Mouse (Mus musculus) heart, embryonic 12.5 days (tissue): ENCODE data around the gene Brf1. TPM values are rescaled to one million over a fixed set of nuclear protein-coding genes. Genes with fewer than 3 reads are reported as not detected.

Experiments used
- ATAC-seq: fragments of 200-750 bp; cut with Nextera tagmentation; 2 replicates; pipeline ENCODE4 v1.8.0; 2017; ENCODE audit warnings: moderate TSS enrichment, moderate library complexity; ENCODE audit not compliant: insufficient number of reproducible peaks, low FRiP score
- H3K27ac ChIP-seq: fragments of 300-500 bp; sonication (generic); 2 replicates; pipeline ENCODE4 v1.5.1; 2016; ENCODE audit warnings: mild to moderate bottlenecking, moderate library complexity; ENCODE audit not compliant: poor library complexity, severe bottlenecking
- H3K27me3 ChIP-seq: fragments of 300-500 bp; sonication (generic); replicated peaks from 2 replicates; pipeline ENCODE4 v1.6.1; 2016; ENCODE audit warnings: mild to moderate bottlenecking, moderate library complexity
- H3K36me3 ChIP-seq: fragments of 300-500 bp; sonication (generic); 2 replicates; pipeline ENCODE4 v1.6.1; 2016; ENCODE audit warnings: mild to moderate bottlenecking, moderate library complexity
- H3K4me1 ChIP-seq: fragments of 300-500 bp; sonication (generic); replicated peaks from 2 replicates; pipeline ENCODE4 v1.6.1; 2016; ENCODE audit warnings: mild to moderate bottlenecking
- H3K4me2 ChIP-seq: fragments of 300-500 bp; sonication (generic); 2 replicates; pipeline ENCODE4 v1.6.1; 2016; ENCODE audit warnings: mild to moderate bottlenecking, moderate library complexity
- H3K4me3 ChIP-seq: fragments of 300-500 bp; sonication (generic); 2 replicates; pipeline ENCODE4 v1.5.1; 2016; ENCODE audit warnings: mild to moderate bottlenecking
- H3K9ac ChIP-seq: fragments of 300-500 bp; sonication (generic); 2 replicates; pipeline ENCODE4 v1.6.1; 2016; ENCODE audit warnings: mild to moderate bottlenecking, moderate library complexity
- H3K9me3 ChIP-seq: fragments of 300-500 bp; sonication (generic); replicated peaks from 2 replicates; pipeline ENCODE4 v1.6.1; 2016; ENCODE audit warnings: mild to moderate bottlenecking, moderate library complexity
- WGBS: fragments of 180-500 bp; shearing (Covaris S2); methylation state at CpG from one replicate; pipeline ENCODE4 v1.1.7; 2016; 5-methylcytosine and 5-hydroxymethylcytosine counted together
- polyA plus RNA-seq: library from polyadenylated mRNA; unstranded; fragments of >200 nt; fragmentation: Nextera tagmentation; extraction: Ambion mirVana; gene quantifications from 2 replicates; pipeline ENCODE4 v1.2.1, GENCODE M21; 2016

Brf1 gene
- polyA plus RNA-seq, 1 experiment from 2014 or later = 40.3 TPM

GRCm38 (mm10) chr12:112974736-112975135 is 25.8 kb downstream of the Brf1 start:
- 87% methylated on average over 9 of the region's 9 CpGs for whole genome bisulfite sequencing

GRCm38 (mm10) chr12:112969616-112970015 is 30.9 kb downstream of the Brf1 start:
- no peak overlapping the region for H3K27ac ChIP-seq
- WGBS = 75% methylated on average over 6 of the region's 6 CpGs
- H3K4me2 ChIP-seq = no peak overlapping the region
- H3K4me3 ChIP-seq = no peak overlapping the region
- H3K36me3 ChIP-seq = peaks cover 97% of the 10 kb centered on the region
- H3K27me3 ChIP-seq = no peaks in the 10 kb centered on the region
- H3K4me1 ChIP-seq = no peaks in the 10 kb centered on the region
- no peak overlapping the region for H3K9ac ChIP-seq
- no peak for ATAC-seq
- no peaks in the 10 kb centered on the region for H3K9me3 ChIP-seq

More at GRCm38 (mm10) chr12:112974736-112975135, 25.8 kb downstream of the Brf1 start:
- no peak overlapping the region for H3K27ac ChIP-seq
- no peak overlapping the region for H3K4me3 ChIP-seq
- no peak for ATAC-seq
- H3K4me2 ChIP-seq = no peak overlapping the region
- H3K27me3 ChIP-seq = no peaks in the 10 kb centered on the region
- H3K4me1 ChIP-seq = peaks cover 13% of the 10 kb centered on the region
- H3K9ac ChIP-seq = no peak overlapping the region
- peaks cover 72% of the 10 kb centered on the region for H3K36me3 ChIP-seq
- H3K9me3 ChIP-seq = no peaks in the 10 kb centered on the region

- Histone ChIP-seq H3K9ac (no peak overlapping the region), H3K27ac (no peak overlapping the region), H3K36me3 (peaks cover 98% of the 10 kb centered on the region), H3K4me2 (no peak overlapping the region), H3K9me3 (no peaks in the 10 kb centered on the region), H3K4me1 (no peaks in the 10 kb centered on the region), H3K4me3 (no peak overlapping the region), H3K27me3 (no peaks in the 10 kb centered on the region)
- ATAC-seq = no peak
- WGBS = 75% methylated on average over 8 of the region's 8 CpGs
Measured at GRCm38 (mm10) chr12:112968943-112969342, 31.6 kb downstream of the Brf1 start.

- peaks cover 14% of the 10 kb centered on the region for H3K4me1 ChIP-seq
- no peaks in the 10 kb centered on the region for H3K27me3 ChIP-seq
- no peak overlapping the region for H3K4me3 ChIP-seq
- H3K4me2 ChIP-seq = no peak overlapping the region
- no peaks in the 10 kb centered on the region for H3K9me3 ChIP-seq
- H3K36me3 ChIP-seq = peaks cover 99% of the 10 kb centered on the region
- H3K9ac ChIP-seq = no peak overlapping the region
- ATAC-seq = no peak
- no peak overlapping the region for H3K27ac ChIP-seq
- 89% methylated on average over 13 of the region's 13 CpGs for WGBS
Measured at GRCm38 (mm10) chr12:112965783-112966182, 34.7 kb downstream of the Brf1 start.

GRCm38 (mm10) chr12:112961872-112962271 is 38.6 kb downstream of the Brf1 start:
- H3K4me1 ChIP-seq = peaks cover 36% of the 10 kb centered on the region
- H3K27me3 ChIP-seq = no peaks in the 10 kb centered on the region
- no peak overlapping the region for H3K4me2 ChIP-seq
- peak overlapping the region; percentile 18; the same call in 1 of the 2 replicates for H3K9ac ChIP-seq
- no peak overlapping the region for H3K4me3 ChIP-seq
- peak overlapping the region; percentile 57 for H3K27ac ChIP-seq
- H3K36me3 ChIP-seq = peaks cover 74% of the 10 kb centered on the region
- ATAC-seq = no peak
- WGBS = 86% methylated on average over 5 of the region's 5 CpGs
- no peaks in the 10 kb centered on the region for H3K9me3 ChIP-seq

GRCm38 (mm10) chr12:112961428-112961827 is 39.1 kb downstream of the Brf1 start:
- ATAC-seq = no peak
- WGBS = 58% methylated on average over 7 of the region's 7 CpGs
- no peak overlapping the region for H3K4me2 ChIP-seq
- no peaks in the 10 kb centered on the region for H3K27me3 ChIP-seq
- H3K27ac ChIP-seq = peak overlapping the region; percentile 57
- H3K4me1 ChIP-seq = peaks cover 36% of the 10 kb centered on the region
- no peak overlapping the region for H3K4me3 ChIP-seq
- H3K36me3 ChIP-seq = peaks cover 73% of the 10 kb centered on the region
- H3K9me3 ChIP-seq = no peaks in the 10 kb centered on the region
- H3K9ac ChIP-seq = peak overlapping the region; percentile 18; the same call in 1 of the 2 replicates

- WGBS = 68% methylated on average over 8 of the region's 8 CpGs
- H3K4me2 ChIP-seq = no peak overlapping the region
- H3K9me3 ChIP-seq = no peaks in the 10 kb centered on the region
- H3K4me1 ChIP-seq = peaks cover 36% of the 10 kb centered on the region
- no peaks in the 10 kb centered on the region for H3K27me3 ChIP-seq
- H3K9ac ChIP-seq = no peak overlapping the region
- no peak for ATAC-seq
- no peak overlapping the region for H3K4me3 ChIP-seq
- no peak overlapping the region for H3K27ac ChIP-seq
- peaks cover 55% of the 10 kb centered on the region for H3K36me3 ChIP-seq
Measured at GRCm38 (mm10) chr12:112959421-112959820, 41.1 kb downstream of the Brf1 start.

- H3K36me3 ChIP-seq = peaks cover 44% of the 10 kb centered on the region
- ATAC-seq = peak; percentile 54
- 0 out of 2 replicates have a peak overlapping the region, but pooled peaks have one; percentile 38 for H3K9ac ChIP-seq
- H3K27me3 ChIP-seq = no peaks in the 10 kb centered on the region
- no peak overlapping the region for H3K4me2 ChIP-seq
- 24% methylated on average over 4 of the region's 4 CpGs for WGBS
- peaks cover 39% of the 10 kb centered on the region for H3K4me1 ChIP-seq
- no peak overlapping the region for H3K4me3 ChIP-seq
- H3K9me3 ChIP-seq = no peaks in the 10 kb centered on the region
- peak overlapping the region; percentile 20; the same call in 1 of the 2 replicates for H3K27ac ChIP-seq
Measured at GRCm38 (mm10) chr12:112958303-112958702, 42.2 kb downstream of the Brf1 start.

- ATAC-seq = no peak
- peaks cover 49% of the 10 kb centered on the region for H3K4me1 ChIP-seq
- H3K27me3 ChIP-seq = no peaks in the 10 kb centered on the region
- H3K9me3 ChIP-seq = no peaks in the 10 kb centered on the region
- no peak overlapping the region for H3K4me2 ChIP-seq
- no peak overlapping the region for H3K27ac ChIP-seq
- no peak overlapping the region for H3K4me3 ChIP-seq
- H3K36me3 ChIP-seq = peaks cover 19% of the 10 kb centered on the region
- H3K9ac ChIP-seq = no peak overlapping the region
- 40% methylated on average over 4 of the region's 4 CpGs for WGBS
Measured at GRCm38 (mm10) chr12:112955800-112956199, 44.7 kb downstream of the Brf1 start.

- Histone ChIP-seq H3K4me1 (peaks cover 47% of the 10 kb centered on the region), H3K9me3 (no peaks in the 10 kb centered on the region), H3K27ac (peak overlapping the region; percentile 39; the same call in 1 of the 2 replicates), H3K4me2 (peak overlapping the region; percentile 0; the same call in 1 of the 2 replicates), H3K36me3 (peaks cover 4% of the 10 kb centered on the region; the same call in 1 of the 2 replicates), H3K4me3 (no peak overlapping the region), H3K9ac (no peak overlapping the region), H3K27me3 (peaks cover 4% of the 10 kb centered on the region; the same call in 1 of the 2 replicates)
- 45% methylated on average over 3 of the region's 3 CpGs for WGBS
- no peak for ATAC-seq
Measured at GRCm38 (mm10) chr12:112952926-112953565, 47.5 kb downstream of the Brf1 start.

- H3K4me1 ChIP-seq = peaks cover 47% of the 10 kb centered on the region
- WGBS = 53% methylated on average over 8 of the region's 8 CpGs
- H3K4me2 ChIP-seq = peak overlapping the region; percentile 0; the same call in 1 of the 2 replicates
Measured at GRCm38 (mm10) chr12:112952433-112952832, 48.1 kb downstream of the Brf1 start.

More at GRCm38 (mm10) chr12:112952433-112952832, 48.1 kb downstream of the Brf1 start:
- H3K27me3 ChIP-seq = peaks cover 4% of the 10 kb centered on the region; the same call in 1 of the 2 replicates
- no peaks in the 10 kb centered on the region for H3K9me3 ChIP-seq
- H3K27ac ChIP-seq = peak overlapping the region; percentile 39; the same call in 1 of the 2 replicates
- ATAC-seq = peak; percentile 29; the same call in 1 of the 2 replicates
- H3K4me3 ChIP-seq = no peak overlapping the region
- H3K36me3 ChIP-seq = peaks cover 4% of the 10 kb centered on the region; the same call in 1 of the 2 replicates
- H3K9ac ChIP-seq = no peak overlapping the region
